Mouse (Mus musculus): ENCODE results near the gene Gm13271. TPM values are rescaled to one million over a fixed set of nuclear protein-coding genes. Genes with fewer than 3 reads are reported as not detected.
"Not testable (repeated sequence)": the region's sequence is repeated elsewhere in the genome, so short reads cannot be mapped to it uniquely, and the experiment has no call there.

Gene Gm13271
- total RNA-seq, 2 experiments from 2014 or later = not detected

GRCm38 (mm10) chr4:88759610-88760268 lies 5.1 kb downstream of the Gm13271 start, which contains the start of gene Gm13283:
Gene Gm13283 (plus strand): TSS chr4:88760119.
- DNase-seq (ENCODE audit: low spot score in 2 of 2) = peak; percentile 13 to 33

- DNase-seq (ENCODE audit: low spot score in 2 of 2) = peak; percentile 21 to 58
These were observed 5.8 kb downstream of the Gm13271 start for GRCm38 (mm10) chr4:88760431-88760830.

- DNase-seq (ENCODE audit: low spot score in 2 of 2) = peak; percentile 68 to 83
These were observed 7.1 kb downstream of the Gm13271 start for GRCm38 (mm10) chr4:88761776-88762175.

GRCm38 (mm10) chr4:88762341-88762740 lies 7.7 kb downstream of the Gm13271 start:
- DNase-seq (ENCODE audit: low spot score in 2 of 2) = not testable (repeated sequence)

- peak in 1 of 2 experiments; percentile 21 for DNase-seq (ENCODE audit: low spot score in 2 of 2)
These were observed 8.8 kb downstream of the Gm13271 start for GRCm38 (mm10) chr4:88763384-88764018.

- DNase-seq (ENCODE audit: low spot score in 2 of 2) = not testable (repeated sequence)
These were observed 18.9 kb downstream of the Gm13271 start, which contains the start of gene Gm13290 for GRCm38 (mm10) chr4:88773534-88773933. Gene Gm13290 (plus strand): TSS chr4:88773834.

- not testable (repeated sequence) for DNase-seq (ENCODE audit: low spot score in 2 of 2)
These were observed 22.0 kb downstream of the Gm13271 start, which contains the start of gene Gm13289 for GRCm38 (mm10) chr4:88776622-88777021. Gene Gm13289 (plus strand): TSS chr4:88776922.

- not testable (repeated sequence) for DNase-seq (ENCODE audit: low spot score in 2 of 2)
These were observed 24.9 kb downstream of the Gm13271 start, which contains the start of gene Gm13272 for GRCm38 (mm10) chr4:88779550-88779949. Gene Gm13272 (plus strand): TSS chr4:88779850.

- DNase-seq (ENCODE audit: low spot score in 2 of 2) = not testable (repeated sequence)
These were observed 25.7 kb downstream of the Gm13271 start for GRCm38 (mm10) chr4:88780320-88780719.

- DNase-seq (ENCODE audit: low spot score in 2 of 2) = not testable (repeated sequence)
These were observed 27.2 kb downstream of the Gm13271 start, which contains the start of gene Ifnz for GRCm38 (mm10) chr4:88781831-88782230. Gene Ifnz (plus strand): TSS chr4:88782131.

GRCm38 (mm10) chr4:88782335-88782734 lies 27.7 kb downstream of the Gm13271 start:
- DNase-seq (ENCODE audit: low spot score in 2 of 2) = not testable (repeated sequence)

- not testable (repeated sequence) for DNase-seq (ENCODE audit: low spot score in 2 of 2)
These were observed 30.7 kb downstream of the Gm13271 start, which contains the start of gene Gm13276 for GRCm38 (mm10) chr4:88785409-88785808. Gene Gm13276 (plus strand): TSS chr4:88785709.

- peak; percentile 54 to 81 for DNase-seq (ENCODE audit: low spot score in 2 of 2)
These were observed 33.7 kb downstream of the Gm13271 start, which contains the start of gene Gm13277 for GRCm38 (mm10) chr4:88788402-88788801. Gene Gm13277 (plus strand): TSS chr4:88788632.

GRCm38 (mm10) chr4:88791250-88791649 lies 36.6 kb downstream of the Gm13271 start, which contains the start of gene Gm13278:
Gene Gm13278 (plus strand): TSS chr4:88791550.
- DNase-seq (ENCODE audit: low spot score in 2 of 2) = not testable (repeated sequence)

- peak; percentile 61 to 70 for DNase-seq (ENCODE audit: low spot score in 2 of 2)
These were observed 39.4 kb downstream of the Gm13271 start, which contains the start of gene Gm13275 for GRCm38 (mm10) chr4:88793936-88794675. Gene Gm13275 (plus strand): TSS chr4:88794487.

GRCm38 (mm10) chr4:88797097-88797496 lies 42.4 kb downstream of the Gm13271 start, which contains the start of gene Gm13279:
Gene Gm13279 (plus strand): TSS chr4:88797397.
- DNase-seq (ENCODE audit: low spot score in 2 of 2) = not testable (repeated sequence)

GRCm38 (mm10) chr4:88799365-88799764 lies 44.7 kb downstream of the Gm13271 start, which contains the start of gene Gm13285:
Gene Gm13285 (plus strand): TSS chr4:88799665.
- not testable (repeated sequence) for DNase-seq (ENCODE audit: low spot score in 2 of 2)

- not testable (repeated sequence) for DNase-seq (ENCODE audit: low spot score in 2 of 2)
These were observed 48.3 kb downstream of the Gm13271 start, which contains the start of gene Gm13287 for GRCm38 (mm10) chr4:88802954-88803353. Gene Gm13287 (plus strand): TSS chr4:88803254.

All from layer of hippocampus, postnatal 14 days (tissue).